ENCODE assay signal across 7 mouse cellular contexts in genomic region chr4:137356674-137357510, GRCm38 (mm10). TPM values are rescaled to one million over a fixed set of nuclear protein-coding genes. Genes with fewer than 3 reads are reported as not detected.
DNase-seq lines count a peak whose midpoint lies in the region; ATAC-seq and TF ChIP-seq lines count a peak whose summit lies in the region.

No protein-coding gene starts in this region.

- DNase-seq in adipocyte (ENCODE audit: low spot score) = peak; percentile 71
- peak; percentile 83 for DNase-seq in gastrocnemius, postnatal 25 days
- DNase-seq in intestine, embryonic 14.5 days (ENCODE audit: low spot score) = peak; percentile 86
- DNase-seq in limb, embryonic 10.5 days (ENCODE audit: low spot score) = peak; percentile 80

- WGBS in intestine, embryonic 14.5 days = 0% methylated on average over 44 of the region's 90 CpGs
- WGBS in limb, embryonic 10.5 days = under 1% methylated on average over 52 of the region's 90 CpGs
- WGBS in midbrain, embryonic 12.5 days = under 1% methylated on average over 36 of the region's 90 CpGs
- under 1% methylated on average over 73 of the region's 90 CpGs for WGBS in small intestine, adult 2 months

- peak; percentile 82 for ATAC-seq in intestine, embryonic 14.5 days (replicated peaks; ENCODE audit: low FRiP score, low TSS enrichment, low read depth)
- peak; percentile 80 for ATAC-seq in midbrain, embryonic 12.5 days (ENCODE audit: low FRiP score, low read depth)

- peaks cover 1% of the 10 kb centered on the region; the same call in 1 of the 2 replicates for H3K4me1 ChIP-seq in cortical plate, adult 2 months (ENCODE audit: control insufficient read depth, insufficient read depth, low read length)
- H3K4me1 ChIP-seq in intestine, embryonic 14.5 days (replicated peaks; ENCODE audit: control insufficient read depth, insufficient read depth, low read length) = peaks cover 24% of the 10 kb centered on the region
- H3K4me1 ChIP-seq in limb, embryonic 10.5 days = peaks cover 20% of the 10 kb centered on the region
- peaks cover 11% of the 10 kb centered on the region for H3K4me1 ChIP-seq in midbrain, embryonic 12.5 days
- peaks cover 6% of the 10 kb centered on the region for H3K4me1 ChIP-seq in small intestine, adult 2 months (ENCODE audit: control insufficient read depth, insufficient read depth, insufficient read length, low read length)

- TF ChIP-seq POLR2A in cortical plate, adult 2 months (IDR thresholded peaks at IDR 0.05; ENCODE audit: extremely low read depth, insufficient read depth, low read length) = no peak
- TF ChIP-seq POLR2A in small intestine, adult 2 months (IDR thresholded peaks at IDR 0.05; ENCODE audit: low read depth, low read length) = no peak

- peak overlapping the region; percentile 96 for H3K27ac ChIP-seq in cortical plate, adult 2 months (ENCODE audit: insufficient read depth, low read length)
- peak overlapping the region; percentile 97 for H3K27ac ChIP-seq in intestine, embryonic 14.5 days (ENCODE audit: low read depth)
- peak overlapping the region; percentile 99 for H3K27ac ChIP-seq in limb, embryonic 10.5 days
- H3K27ac ChIP-seq in midbrain, embryonic 12.5 days (replicated peaks) = peak overlapping the region; percentile 98
- H3K27ac ChIP-seq in small intestine, adult 2 months (ENCODE audit: insufficient read depth, low read depth, low read length) = peak overlapping the region; percentile 93

- no peak for TF ChIP-seq CTCF in cortical plate, adult 2 months (IDR thresholded peaks at IDR 0.05; ENCODE audit: extremely low read depth, insufficient read depth, low read length)
- TF ChIP-seq CTCF in small intestine, adult 2 months (IDR thresholded peaks at IDR 0.05; ENCODE audit: extremely low read depth, insufficient read length, insufficient replicate concordance, low read depth, low read length) = no peak

- H3K36me3 ChIP-seq in intestine, embryonic 14.5 days (ENCODE audit: control insufficient read depth, insufficient read depth, low read length) = no peaks in the 10 kb centered on the region
- H3K36me3 ChIP-seq in limb, embryonic 10.5 days = 0 out of 2 replicates have a peak, but pooled peaks cover 2% of the 10 kb centered on the region
- H3K36me3 ChIP-seq in midbrain, embryonic 12.5 days = no peaks in the 10 kb centered on the region
- H3K36me3 ChIP-seq in small intestine, adult 2 months (ENCODE audit: control insufficient read depth, insufficient read depth, low read length) = no peaks in the 10 kb centered on the region

- no peaks in the 10 kb centered on the region for H3K27me3 ChIP-seq in intestine, embryonic 14.5 days (replicated peaks; ENCODE audit: control insufficient read depth, insufficient read depth, low read length)
- H3K27me3 ChIP-seq in limb, embryonic 10.5 days (ENCODE audit: low read depth, poor library complexity, severe bottlenecking) = no peaks in the 10 kb centered on the region
- no peaks in the 10 kb centered on the region for H3K27me3 ChIP-seq in midbrain, embryonic 12.5 days
- H3K27me3 ChIP-seq in small intestine, adult 2 months (ENCODE audit: control insufficient read depth, insufficient read depth, low read length) = no peaks in the 10 kb centered on the region

- H3K9ac ChIP-seq in intestine, embryonic 14.5 days (ENCODE audit: low read length) = peak overlapping the region; percentile 100
- peak overlapping the region; percentile 99 for H3K9ac ChIP-seq in midbrain, embryonic 12.5 days (replicated peaks)

- peak overlapping the region; percentile 96 for H3K4me2 ChIP-seq in intestine, embryonic 14.5 days (ENCODE audit: low read length)
- peak overlapping the region; percentile 77 for H3K4me2 ChIP-seq in midbrain, embryonic 12.5 days (replicated peaks)

- no peaks in the 10 kb centered on the region for H3K9me3 ChIP-seq in intestine, embryonic 14.5 days (ENCODE audit: control insufficient read depth, low read length)
- H3K9me3 ChIP-seq in limb, embryonic 10.5 days (replicated peaks) = no peaks in the 10 kb centered on the region
- H3K9me3 ChIP-seq in midbrain, embryonic 12.5 days = no peaks in the 10 kb centered on the region

- peak overlapping the region; percentile 66 for H3K4me3 ChIP-seq in cortical plate, adult 2 months (ENCODE audit: insufficient read depth, low read length)
- peak overlapping the region; percentile 67 for H3K4me3 ChIP-seq in intestine, embryonic 14.5 days (ENCODE audit: low read depth, low read length)
- peak overlapping the region; percentile 99 for H3K4me3 ChIP-seq in limb, embryonic 10.5 days
- H3K4me3 ChIP-seq in midbrain, embryonic 12.5 days = peak overlapping the region; percentile 98
- H3K4me3 ChIP-seq in small intestine, adult 2 months (ENCODE audit: low read depth, low read length) = peak overlapping the region; percentile 100

RNA-seq across cellular contexts. Expression of gene Cdc42, which starts 0.6 kb away (rescaled TPM):
- 383 and 397 TPM in 2 replicates for polyA plus RNA-seq in cortical plate, adult 2 months (2012; rRNA removed)
- total RNA-seq in gastrocnemius, postnatal 25 days (2021) = 100 to 1,000 TPM; 159 to 174 TPM
- polyA plus RNA-seq in intestine, embryonic 14.5 days (2014; fragmentation: Nextera tagmentation; extraction: Ambion mirVana) = 632 and 704 TPM in 2 replicates
- 531 and 571 TPM in 2 replicates for polyA plus RNA-seq in limb, embryonic 10.5 days (2016; fragmentation: Nextera tagmentation; extraction: Ambion mirVana)
- 620 TPM in 2 replicates for polyA plus RNA-seq in midbrain, embryonic 12.5 days (2016; fragmentation: Nextera tagmentation; extraction: Ambion mirVana)
- 11.5 and 25.9 TPM in 2 replicates for polyA plus RNA-seq in small intestine, adult 2 months (2012; rRNA removed)

RNA-seq across cellular contexts. Expression of gene Cela3a, which starts 52.7 kb away (rescaled TPM):
- not detected in 2 replicates for polyA plus RNA-seq in cortical plate, adult 2 months (2012; rRNA removed)
- total RNA-seq in gastrocnemius, postnatal 25 days (2021) = not detected
- polyA plus RNA-seq in intestine, embryonic 14.5 days (2014; fragmentation: Nextera tagmentation; extraction: Ambion mirVana) = not detected in 2 replicates
- not detected in 2 replicates for polyA plus RNA-seq in limb, embryonic 10.5 days (2016; fragmentation: Nextera tagmentation; extraction: Ambion mirVana)
- not detected in 2 replicates for polyA plus RNA-seq in midbrain, embryonic 12.5 days (2016; fragmentation: Nextera tagmentation; extraction: Ambion mirVana)
- polyA plus RNA-seq in small intestine, adult 2 months (2012; rRNA removed) = 23.4 TPM in 1 of 2 replicates, not detected in the other

Comparison
In these comparisons a context has a peak if more than half of its experiments do, and no peak if none do; other contexts are left out.
1. Peak in every context shown above with its lines: DNase-seq, ATAC-seq, H3K4me3 ChIP-seq and H3K27ac ChIP-seq.
2. RNA of gene Cdc42, which starts 0.6 kb away (polyA plus RNA-seq): 632 to 704 TPM in intestine, embryonic 14.5 days, 620 TPM in midbrain, embryonic 12.5 days, 531 to 571 TPM in limb, embryonic 10.5 days and 383 to 397 TPM in cortical plate, adult 2 months; 11.5 to 25.9 TPM in small intestine, adult 2 months; every median in the first group is over 10 times any median in the second.